Mouse (Mus musculus): ENCODE results near the gene Arid2.

- no peak for TF ChIP-seq FLI1 (IDR thresholded peaks at IDR 0.05; ENCODE audit: low read length)
- no peak for TF ChIP-seq GATA1 (IDR thresholded peaks at IDR 0.05; ENCODE audit: borderline replicate concordance, low read length)
Measured at GRCm38 (mm10) chr15:96371311-96371710, 84.0 kb downstream of the Arid2 start.
